Comparison of ENCODE assay signal across 8 mouse cellular contexts in the genomic region with DNA sequence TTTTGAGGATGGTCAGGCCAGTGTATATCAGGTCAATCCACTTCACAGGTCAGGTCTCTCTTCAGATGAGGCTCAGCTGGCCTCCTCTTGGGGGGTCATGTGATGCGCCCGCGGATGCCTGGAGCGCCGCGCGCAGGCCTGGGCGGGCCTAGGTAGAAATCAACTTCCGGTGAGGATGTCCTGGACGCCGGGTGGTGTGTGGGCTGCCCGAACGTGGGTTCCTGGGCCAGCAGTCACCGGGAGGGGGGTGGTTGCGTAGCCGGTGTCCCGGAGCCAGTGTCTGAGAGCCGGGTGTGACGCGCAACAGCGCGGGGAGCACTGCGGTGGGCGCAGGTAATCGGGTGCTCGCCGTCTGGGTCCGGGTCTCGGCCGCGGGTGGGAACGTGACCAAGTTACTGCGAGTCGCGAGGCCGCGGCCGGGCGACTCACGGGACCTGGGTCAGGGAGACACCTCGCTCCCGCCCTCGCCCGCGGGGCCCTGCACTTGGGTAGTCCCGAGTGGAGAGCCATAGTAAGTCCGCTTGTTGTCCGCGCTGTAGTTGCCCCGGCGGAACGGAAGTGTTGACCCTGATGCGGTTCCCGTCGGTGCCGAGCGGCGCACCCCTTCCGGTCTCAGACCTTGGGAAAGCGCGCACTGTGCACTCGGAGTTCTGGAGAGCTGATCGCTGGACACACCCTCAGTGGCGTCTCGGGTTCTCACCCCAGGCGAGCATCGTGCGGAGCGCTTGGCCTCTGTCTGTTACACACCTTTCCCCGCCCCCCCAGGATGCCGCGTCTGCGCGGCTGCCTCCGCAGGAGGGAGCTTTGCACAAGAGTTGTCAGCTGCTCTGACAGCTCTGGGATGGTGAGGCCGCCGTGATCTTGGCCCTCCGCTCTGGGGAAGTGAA. TPM values are rescaled to one million over a fixed set of nuclear protein-coding genes. Genes with fewer than 3 reads are reported as not detected.
DNase-seq lines count a peak whose midpoint lies in the region; ATAC-seq and TF ChIP-seq lines count a peak whose summit lies in the region.

Ccdc91 (plus strand) TSS at position 102 of the 887 bp plus-strand sequence.

- peak within 1 kb of the TSS; percentile 95 for H3K27ac ChIP-seq in forebrain, embryonic 10.5 days
- H3K27ac ChIP-seq in heart, embryonic 15.5 days: peak within 1 kb of the TSS; percentile 91
- H3K27ac ChIP-seq in liver, embryonic 14.5 days: no peak within 1 kb of the TSS
- H3K27ac ChIP-seq in neural tube, embryonic 11.5 days (ENCODE audit: low read depth, low read length): peak within 1 kb of the TSS; percentile 62
- peak within 1 kb of the TSS; percentile 96 for H3K27ac ChIP-seq in stomach, postnatal 0 days (replicated peaks)

- under 1% methylated on average over 77 of the region's 78 CpGs for WGBS in forebrain, embryonic 10.5 days
- under 1% methylated on average over 77 of the region's 78 CpGs for WGBS in heart, embryonic 15.5 days
- WGBS in liver, embryonic 14.5 days (ENCODE audit: insufficient replicate concordance): under 1% methylated on average over 76 of the region's 78 CpGs
- under 1% methylated on average over 78 of the region's 78 CpGs for WGBS in neural tube, embryonic 11.5 days
- under 1% methylated on average over 76 of the region's 78 CpGs for WGBS in stomach, postnatal 0 days

- DNase-seq in CD4-positive, CD25-positive, alpha-beta regulatory T cell, adult 2 months (ENCODE audit: low read depth, low spot score): peak; percentile 89
- peak; percentile 78 for DNase-seq in c-Kit-positive CD71-negative TER-119-negative erythroid progenitor cells, embryonic 14.5 days (ENCODE audit: low read depth)
- peak; percentile 87 for DNase-seq in forebrain, embryonic 10.5 days (ENCODE audit: extremely low spot score, low spot score)
- peak; percentile 92 to 95 for DNase-seq in kidney, postnatal 25 days
- peak; percentile 60 to 75 (median 68) for DNase-seq in liver, embryonic 14.5 days (ENCODE audit: low read depth in 3 of 3, low spot score in 3 of 3)
- peak; percentile 93 for DNase-seq in neural tube, embryonic 11.5 days (ENCODE audit: low spot score)
- DNase-seq in stomach, postnatal 0 days (ENCODE audit: low spot score): peak; percentile 95

- H3K4me2 ChIP-seq in heart, embryonic 15.5 days: peak within 1 kb of the TSS; percentile 81
- peak within 1 kb of the TSS; percentile 69 for H3K4me2 ChIP-seq in liver, embryonic 14.5 days (ENCODE audit: low read depth)
- peak within 1 kb of the TSS; percentile 82 for H3K4me2 ChIP-seq in neural tube, embryonic 11.5 days (ENCODE audit: low read depth)
- peak within 1 kb of the TSS; percentile 81 for H3K4me2 ChIP-seq in stomach, postnatal 0 days (replicated peaks; ENCODE audit: low read depth)

- H3K9me3 ChIP-seq in forebrain, embryonic 10.5 days: no peaks in the 10 kb centered on the region
- H3K9me3 ChIP-seq in heart, embryonic 15.5 days (replicated peaks): no peaks in the 10 kb centered on the region
- no peaks in the 10 kb centered on the region for H3K9me3 ChIP-seq in liver, embryonic 14.5 days (ENCODE audit: control insufficient read depth, low read length)
- no peaks in the 10 kb centered on the region for H3K9me3 ChIP-seq in neural tube, embryonic 11.5 days (ENCODE audit: control insufficient read depth, low read length)
- no peaks in the 10 kb centered on the region for H3K9me3 ChIP-seq in stomach, postnatal 0 days (ENCODE audit: control insufficient read depth, low read length)

- peak; percentile 95 for ATAC-seq in heart, embryonic 15.5 days (replicated peaks; ENCODE audit: insufficient number of reproducible peaks, insufficient read depth, low FRiP score, low read depth)
- peak; percentile 93 for ATAC-seq in liver, embryonic 14.5 days (ENCODE audit: insufficient read depth)
- ATAC-seq in neural tube, embryonic 11.5 days (ENCODE audit: insufficient read depth, low FRiP score, low TSS enrichment): peak; percentile 97
- peak; percentile 99 for ATAC-seq in stomach, postnatal 0 days (ENCODE audit: low FRiP score, low TSS enrichment)

- TF ChIP-seq EP300 in liver, embryonic 14.5 days (IDR thresholded peaks at IDR 0.05; ENCODE audit: low read depth): no peak
- no peak for TF ChIP-seq EP300 in stomach, postnatal 0 days (optimal IDR thresholded peaks at IDR 0.05)

- H3K27me3 ChIP-seq in forebrain, embryonic 10.5 days (ENCODE audit: poor library complexity, severe bottlenecking): no peaks in the 10 kb centered on the region; the same call in 1 of the 2 replicates
- no peaks in the 10 kb centered on the region for H3K27me3 ChIP-seq in heart, embryonic 15.5 days
- no peaks in the 10 kb centered on the region for H3K27me3 ChIP-seq in liver, embryonic 14.5 days (ENCODE audit: control insufficient read depth, insufficient read depth, low read length)
- H3K27me3 ChIP-seq in neural tube, embryonic 11.5 days (ENCODE audit: control insufficient read depth, insufficient read depth, low read length): no peaks in the 10 kb centered on the region
- H3K27me3 ChIP-seq in stomach, postnatal 0 days (ENCODE audit: control insufficient read depth, insufficient read depth, low read length): no peaks in the 10 kb centered on the region

- peak within 1 kb of the TSS; percentile 85 for H3K4me3 ChIP-seq in forebrain, embryonic 10.5 days
- peak within 1 kb of the TSS; percentile 83 for H3K4me3 ChIP-seq in heart, embryonic 15.5 days
- peak within 1 kb of the TSS; percentile 63 to 67 for H3K4me3 ChIP-seq in liver, embryonic 14.5 days (ENCODE audit: insufficient read depth in 1 of 2, low read depth in 2 of 2, low read length in 2 of 2)
- H3K4me3 ChIP-seq in neural tube, embryonic 11.5 days (ENCODE audit: low read depth, low read length): peak within 1 kb of the TSS; percentile 75
- H3K4me3 ChIP-seq in stomach, postnatal 0 days (ENCODE audit: low read depth, low read length): peak within 1 kb of the TSS; percentile 76

- peak within 1 kb of the TSS; percentile 75 for H3K9ac ChIP-seq in heart, embryonic 15.5 days
- H3K9ac ChIP-seq in liver, embryonic 14.5 days (replicated peaks): peak within 1 kb of the TSS; percentile 43
- peak within 1 kb of the TSS; percentile 87 for H3K9ac ChIP-seq in neural tube, embryonic 11.5 days (ENCODE audit: low read length)
- H3K9ac ChIP-seq in stomach, postnatal 0 days (ENCODE audit: low read length): peak within 1 kb of the TSS; percentile 91

- peaks cover 16% of the 10 kb centered on the region for H3K4me1 ChIP-seq in forebrain, embryonic 10.5 days
- H3K4me1 ChIP-seq in heart, embryonic 15.5 days (replicated peaks): peaks cover 6% of the 10 kb centered on the region
- H3K4me1 ChIP-seq in liver, embryonic 14.5 days (replicated peaks; ENCODE audit: control insufficient read depth in 2 of 2, insufficient read depth in 2 of 2, low read length in 1 of 2): peaks cover 0 to 3% of the 10 kb centered on the region in 2 experiments; a peak in 1 of 4 replicates
- peaks cover 3% of the 10 kb centered on the region; the same call in 1 of the 2 replicates for H3K4me1 ChIP-seq in neural tube, embryonic 11.5 days (ENCODE audit: control insufficient read depth, insufficient read depth, low read length)
- H3K4me1 ChIP-seq in stomach, postnatal 0 days (replicated peaks; ENCODE audit: control insufficient read depth, insufficient read depth): peaks cover 2% of the 10 kb centered on the region; the same call in 1 of the 2 replicates

- no peaks in the 10 kb centered on the region for H3K36me3 ChIP-seq in forebrain, embryonic 10.5 days (replicated peaks)
- H3K36me3 ChIP-seq in heart, embryonic 15.5 days: no peaks in the 10 kb centered on the region
- no peaks in the 10 kb centered on the region for H3K36me3 ChIP-seq in liver, embryonic 14.5 days (replicated peaks; ENCODE audit: control insufficient read depth, insufficient read depth, low read depth)
- H3K36me3 ChIP-seq in neural tube, embryonic 11.5 days (ENCODE audit: control insufficient read depth, insufficient read depth, low read length): no peaks in the 10 kb centered on the region
- H3K36me3 ChIP-seq in stomach, postnatal 0 days (ENCODE audit: control insufficient read depth, insufficient read depth, low read length): no peaks in the 10 kb centered on the region

- TF ChIP-seq CTCF in liver, embryonic 14.5 days (IDR thresholded peaks at IDR 0.05; ENCODE audit: low read depth): 0 out of 2 replicates have a peak, but pooled peaks have one; percentile 11
- TF ChIP-seq CTCF in stomach, postnatal 0 days (IDR thresholded peaks at IDR 0.05; ENCODE audit: low read depth): peak; percentile 54

RNA-seq across cellular contexts. Expression of gene Ccdc91, which starts in this region (rescaled TPM):
- polyA plus RNA-seq in forebrain, embryonic 10.5 days (2016; fragmentation: Nextera tagmentation; extraction: Ambion mirVana): 24.9 and 26.7 TPM in 2 replicates
- polyA plus RNA-seq in heart, embryonic 15.5 days (2015; fragmentation: Nextera tagmentation; extraction: Ambion mirVana): 23.6 and 24.1 TPM in 2 replicates
- 2.0 and 3.1 TPM in 2 replicates for polyA plus RNA-seq in liver, embryonic 14.5 days (2012; rRNA removed)
- polyA plus RNA-seq in liver, embryonic 14.5 days (2014; fragmentation: Nextera tagmentation; extraction: Ambion mirVana): 3.9 and 6.0 TPM in 2 replicates
- 33.2 and 34.0 TPM in 2 replicates for polyA plus RNA-seq in neural tube, embryonic 11.5 days (2014; fragmentation: Nextera tagmentation; extraction: Ambion mirVana)
- 16.2 and 17.2 TPM in 2 replicates for polyA plus RNA-seq in stomach, postnatal 0 days (2015; fragmentation: Nextera tagmentation; extraction: Ambion mirVana)
